Mouse (Mus musculus): Measurements from ENCODE around the gene Sgsm3.

DNA sequence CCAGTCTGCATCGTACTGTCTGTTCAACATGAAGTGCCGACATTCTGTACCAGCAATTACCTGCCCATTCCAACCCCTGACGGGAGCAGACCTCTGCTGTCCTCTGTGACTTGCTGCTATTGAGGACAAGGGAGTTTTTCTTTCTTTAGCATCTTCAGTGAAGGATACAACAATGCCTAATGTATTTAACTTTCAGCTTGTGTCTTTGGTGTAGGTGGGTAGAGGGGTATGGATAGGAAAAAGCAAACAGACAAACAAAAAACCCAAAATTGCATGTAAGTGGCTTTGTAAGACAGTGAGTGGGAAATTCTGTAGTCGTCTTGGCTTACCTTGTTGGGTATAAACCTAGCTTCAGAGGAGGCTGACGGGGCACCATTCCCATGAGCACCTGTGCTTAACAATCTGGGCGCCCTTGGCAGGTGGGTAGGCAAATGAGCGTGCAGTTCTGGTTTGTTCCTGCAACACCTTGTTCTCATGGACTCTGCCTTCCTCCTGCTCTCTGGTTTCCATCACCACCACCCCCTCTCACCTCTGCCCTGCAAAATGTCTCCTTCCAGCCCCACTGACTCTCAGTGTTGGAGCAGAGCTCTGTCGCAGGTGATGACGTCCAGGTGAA is 46.1 kb upstream of the Sgsm3 start:
- no peak for TF ChIP-seq CTCF (IDR thresholded peaks at IDR 0.05; ENCODE audit: low read depth)
- TF ChIP-seq EP300 (IDR thresholded peaks at IDR 0.05; ENCODE audit: low read depth): no peak
